Mouse (Mus musculus): ENCODE results near the gene Abca7. TPM values are rescaled to one million over a fixed set of nuclear protein-coding genes. Genes with fewer than 3 reads are reported as not detected.
A peak's percentile ranks its signal among the peaks of the same experiment; 100 is the strongest.

Abca7 gene
- polyA plus RNA-seq, 1 experiment from 2014 or later, result 4.3 TPM

- Histone ChIP-seq H3K9ac (no peak overlapping the region), H3K4me3 (no peak overlapping the region), H3K4me2 (no peak overlapping the region), H3K4me1 (peaks cover 31% of the 10 kb centered on the region), H3K27me3 (peaks cover 19% of the 10 kb centered on the region), H3K36me3 (no peaks in the 10 kb centered on the region), H3K9me3 (no peaks in the 10 kb centered on the region), H3K27ac (no peak overlapping the region)
- no peak for ATAC-seq (ENCODE audit: borderline replicate concordance, extremely low read depth, low FRiP score, low TSS enrichment)
- WGBS, result 71% methylated on average over 9 of the region's 9 CpGs
These were observed 5.7 kb downstream of the Abca7 start for GRCm38 (mm10) chr10:80001945-80002344.

GRCm38 (mm10) chr10:80002829-80003228 lies 6.5 kb downstream of the Abca7 start:
- Histone ChIP-seq H3K4me1 (peaks cover 22% of the 10 kb centered on the region), H3K27me3 (peaks cover 19% of the 10 kb centered on the region), H3K4me2 (no peak overlapping the region), H3K27ac (no peak overlapping the region), H3K9ac (no peak overlapping the region), H3K4me3 (no peak overlapping the region), H3K36me3 (no peaks in the 10 kb centered on the region), H3K9me3 (no peaks in the 10 kb centered on the region)
- WGBS, result 33% methylated on average over 21 of the region's 21 CpGs
- ATAC-seq (ENCODE audit: borderline replicate concordance, extremely low read depth, low FRiP score, low TSS enrichment), result no peak

GRCm38 (mm10) chr10:80003374-80004232 lies 7.3 kb downstream of the Abca7 start:
- Histone ChIP-seq H3K27ac (no peak overlapping the region; the same call in 1 of the 2 replicates), H3K4me2 (no peak overlapping the region), H3K9ac (no peak overlapping the region), H3K9me3 (no peaks in the 10 kb centered on the region), H3K4me3 (no peak overlapping the region), H3K27me3 (peaks cover 19% of the 10 kb centered on the region), H3K4me1 (peaks cover 17% of the 10 kb centered on the region), H3K36me3 (peaks cover under 1% of the 10 kb centered on the region; the same call in 1 of the 2 replicates)
- ATAC-seq (ENCODE audit: borderline replicate concordance, extremely low read depth, low FRiP score, low TSS enrichment), result no peak
- 53% methylated on average over 9 of the region's 9 CpGs for WGBS

GRCm38 (mm10) chr10:80004233-80004705 lies 8.0 kb downstream of the Abca7 start:
- H3K4me3 ChIP-seq, result no peak overlapping the region
- 77% methylated on average over 8 of the region's 8 CpGs for WGBS
- H3K4me2 ChIP-seq, result no peak overlapping the region
- H3K9ac ChIP-seq, result no peak overlapping the region
- H3K9me3 ChIP-seq, result no peaks in the 10 kb centered on the region
- H3K27me3 ChIP-seq, result peaks cover 19% of the 10 kb centered on the region
- no peak for ATAC-seq (ENCODE audit: borderline replicate concordance, extremely low read depth, low FRiP score, low TSS enrichment)
- peaks cover 17% of the 10 kb centered on the region for H3K4me1 ChIP-seq
- H3K36me3 ChIP-seq, result peaks cover 6% of the 10 kb centered on the region; the same call in 1 of the 2 replicates
- no peak overlapping the region for H3K27ac ChIP-seq

- Histone ChIP-seq H3K27ac (no peak overlapping the region), H3K9ac (no peak overlapping the region), H3K9me3 (no peaks in the 10 kb centered on the region), H3K4me3 (no peak overlapping the region), H3K27me3 (peaks cover 31% of the 10 kb centered on the region), H3K4me1 (peaks cover 20% of the 10 kb centered on the region), H3K36me3 (peaks cover 20% of the 10 kb centered on the region), H3K4me2 (no peak overlapping the region)
- WGBS, result 85% methylated on average over 6 of the region's 6 CpGs
- no peak for ATAC-seq (ENCODE audit: borderline replicate concordance, extremely low read depth, low FRiP score, low TSS enrichment)
These were observed 15.4 kb downstream of the Abca7 start for GRCm38 (mm10) chr10:80011740-80012139.

- no peaks in the 10 kb centered on the region for H3K9me3 ChIP-seq
- H3K4me3 ChIP-seq, result no peak overlapping the region
- no peak overlapping the region for H3K9ac ChIP-seq
- no peak for ATAC-seq (ENCODE audit: borderline replicate concordance, extremely low read depth, low FRiP score, low TSS enrichment)
- peaks cover 20% of the 10 kb centered on the region for H3K36me3 ChIP-seq
- WGBS, result 34% methylated on average over 25 of the region's 25 CpGs
- H3K27ac ChIP-seq, result no peak overlapping the region
- H3K27me3 ChIP-seq, result peaks cover 35% of the 10 kb centered on the region
- H3K4me1 ChIP-seq, result peaks cover 26% of the 10 kb centered on the region
- H3K4me2 ChIP-seq, result no peak overlapping the region
These were observed 17.3 kb downstream of the Abca7 start for GRCm38 (mm10) chr10:80013609-80014008.

GRCm38 (mm10) chr10:80014484-80015290 lies 18.4 kb downstream of the Abca7 start:
- Histone ChIP-seq H3K9me3 (no peaks in the 10 kb centered on the region), H3K27ac (no peak overlapping the region), H3K27me3 (peaks cover 35% of the 10 kb centered on the region), H3K4me2 (peak overlapping the region; percentile 20; the same call in 1 of the 2 replicates), H3K4me3 (no peak overlapping the region), H3K9ac (no peak overlapping the region), H3K36me3 (peaks cover 12% of the 10 kb centered on the region), H3K4me1 (peaks cover 37% of the 10 kb centered on the region)
- 19% methylated on average over 28 of the region's 28 CpGs for WGBS
- ATAC-seq (ENCODE audit: borderline replicate concordance, extremely low read depth, low FRiP score, low TSS enrichment), result no peak

GRCm38 (mm10) chr10:80015583-80015982 lies 19.3 kb downstream of the Abca7 start:
- no peak overlapping the region for H3K4me2 ChIP-seq
- peaks cover 46% of the 10 kb centered on the region for H3K4me1 ChIP-seq
- H3K36me3 ChIP-seq, result peaks cover 5% of the 10 kb centered on the region; the same call in 1 of the 2 replicates
- 58% methylated on average over 10 of the region's 10 CpGs for WGBS
- no peak for ATAC-seq (ENCODE audit: borderline replicate concordance, extremely low read depth, low FRiP score, low TSS enrichment)
- H3K9ac ChIP-seq, result no peak overlapping the region
- no peak overlapping the region for H3K27ac ChIP-seq
- H3K4me3 ChIP-seq, result no peak overlapping the region
- peaks cover 35% of the 10 kb centered on the region for H3K27me3 ChIP-seq
- no peaks in the 10 kb centered on the region for H3K9me3 ChIP-seq

GRCm38 (mm10) chr10:80016511-80016910 lies 20.2 kb downstream of the Abca7 start, which contains the start of gene Arhgap45:
Gene Arhgap45 (plus strand): TSS chr10:80016653.
- Histone ChIP-seq H3K36me3 (no peaks in the 10 kb centered on the region; the same call in 1 of the 2 replicates), H3K4me3 (peak within 1 kb of the TSS; percentile 3; the same call in 1 of the 2 replicates), H3K9ac (no peak within 1 kb of the TSS), H3K4me1 (peaks cover 54% of the 10 kb centered on the region), H3K4me2 (no peak within 1 kb of the TSS; the same call in 1 of the 2 replicates), H3K9me3 (no peaks in the 10 kb centered on the region), H3K27me3 (peaks cover 35% of the 10 kb centered on the region), H3K27ac (no peak within 1 kb of the TSS)
- 65% methylated on average over 11 of the region's 11 CpGs for WGBS
- ATAC-seq (ENCODE audit: borderline replicate concordance, extremely low read depth, low FRiP score, low TSS enrichment), result no peak

- no peak for ATAC-seq (ENCODE audit: borderline replicate concordance, extremely low read depth, low FRiP score, low TSS enrichment)
- no peaks in the 10 kb centered on the region; the same call in 1 of the 2 replicates for H3K36me3 ChIP-seq
- H3K9me3 ChIP-seq, result no peaks in the 10 kb centered on the region
- H3K4me2 ChIP-seq, result no peak overlapping the region
- H3K4me1 ChIP-seq, result peaks cover 54% of the 10 kb centered on the region
- 85% methylated on average over 10 of the region's 10 CpGs for WGBS
- H3K9ac ChIP-seq, result no peak overlapping the region
- peaks cover 35% of the 10 kb centered on the region for H3K27me3 ChIP-seq
- no peak overlapping the region for H3K27ac ChIP-seq
- peak overlapping the region; percentile 3; the same call in 1 of the 2 replicates for H3K4me3 ChIP-seq
These were observed 20.6 kb downstream of the Abca7 start for GRCm38 (mm10) chr10:80016931-80017330.

GRCm38 (mm10) chr10:80017361-80017760 lies 21.1 kb downstream of the Abca7 start:
- H3K9me3 ChIP-seq, result no peaks in the 10 kb centered on the region
- no peak overlapping the region for H3K27ac ChIP-seq
- H3K27me3 ChIP-seq, result peaks cover 34% of the 10 kb centered on the region
- no peak overlapping the region for H3K4me3 ChIP-seq
- H3K4me1 ChIP-seq, result peaks cover 54% of the 10 kb centered on the region
- H3K36me3 ChIP-seq, result no peaks in the 10 kb centered on the region; the same call in 1 of the 2 replicates
- H3K9ac ChIP-seq, result no peak overlapping the region
- no peak for ATAC-seq (ENCODE audit: borderline replicate concordance, extremely low read depth, low FRiP score, low TSS enrichment)
- no peak overlapping the region for H3K4me2 ChIP-seq
- 77% methylated on average over 3 of the region's 3 CpGs for WGBS

Data from lung, embryonic 15.5 days (tissue).